Mouse (Mus musculus) CH12.LX (cell line): ENCODE measurements around the gene Cdh4. TPM values are rescaled to one million over a fixed set of nuclear protein-coding genes. Genes with fewer than 3 reads are reported as not detected.

Experiments used
- DNase-seq: peaks from one replicate; pipeline ENCODE4 v3.0.0-alpha.2; 2013; ENCODE audit errors: extremely low read depth
- H3K27ac ChIP-seq: 2 replicates; pipeline ENCODE4 v1.5.1; 2012; ENCODE audit warnings: low read depth, mild to moderate bottlenecking, control low read depth, moderate library complexity; ENCODE audit not compliant: insufficient read depth
- H3K27me3 ChIP-seq: replicated peaks from 2 replicates; pipeline ENCODE3; 2012; ENCODE audit warnings: inconsistent platforms
- H3K36me3 ChIP-seq, 2 experiments: replicated peaks in 1 of 2; 2 replicates each; pipeline versions ENCODE3 to v1.6.1; 2012; ENCODE audit warnings: inconsistent platforms in 1 of 2, low read length in 1 of 2, mild to moderate bottlenecking in 1 of 2, mixed read lengths in 1 of 2, moderate library complexity in 1 of 2; ENCODE audit not compliant: control insufficient read depth in 1 of 2, insufficient read depth in 1 of 2
- H3K4me1 ChIP-seq, 2 experiments: 2 replicates each; pipeline ENCODE4 v1.6.1; 2012; ENCODE audit warnings: inconsistent platforms in 1 of 2, moderate library complexity in 1 of 2; ENCODE audit not compliant: insufficient read depth in 2 of 2, control insufficient read depth in 1 of 2
- H3K4me2 ChIP-seq: 2 replicates; pipeline ENCODE4 v1.6.1; 2012; ENCODE audit warnings: low read depth, mild to moderate bottlenecking, control low read depth; ENCODE audit not compliant: poor library complexity, insufficient read depth, severe bottlenecking
- H3K4me3 ChIP-seq, 3 experiments: fragments of 150-350 bp in 1 of 3; sonication (generic) in 1 of 3; replicated peaks in 1 of 3; 2 replicates each; pipeline versions ENCODE3 to v1.5.1; 2011 to 2012; ENCODE audit warnings: low read depth in 2 of 3, low read length in 2 of 3, mild to moderate bottlenecking in 2 of 3, moderate library complexity in 2 of 3, control low read depth in 1 of 3, improper control_type of control experiment in 1 of 3, inconsistent platforms in 1 of 3, mixed read lengths in 1 of 3; ENCODE audit not compliant: poor library complexity in 1 of 3
- H3K79me2 ChIP-seq: replicated peaks from 2 replicates; pipeline ENCODE4 v1.6.1; 2012; ENCODE audit warnings: mild to moderate bottlenecking, moderate library complexity; ENCODE audit not compliant: control insufficient read depth, poor library complexity, insufficient read depth, severe bottlenecking; ENCODE audit errors: extremely low read depth
- H3K9ac ChIP-seq: 2 replicates; pipeline ENCODE4 v1.6.1; 2012; ENCODE audit warnings: low read depth, mild to moderate bottlenecking, control low read depth, moderate library complexity; ENCODE audit not compliant: insufficient read depth
- H3K9me3 ChIP-seq: replicated peaks from 2 replicates; pipeline ENCODE3; 2012; ENCODE audit warnings: low read length, inconsistent platforms, mixed read lengths
- CHD1 ChIP-seq: IDR thresholded peaks from 2 replicates; pipeline ENCODE4 v1.6.1; 2012; ENCODE audit warnings: low read depth, low read length, improper control_type of control experiment, inconsistent platforms
- CTCF ChIP-seq, 2 experiments: IDR thresholded peaks in 1 of 2; conservative IDR thresholded peaks in 1 of 2; 2 replicates each; pipeline ENCODE4 v1.5.1; 2011 to 2012; ENCODE audit warnings: low read depth in 2 of 2, low read length in 2 of 2, improper control_type of control experiment in 1 of 2, inconsistent platforms in 1 of 2, mild to moderate bottlenecking in 1 of 2, moderate library complexity in 1 of 2
- ELF1 ChIP-seq: IDR thresholded peaks from 2 replicates; pipeline ENCODE4 v1.6.1; 2014; ENCODE audit warnings: low read depth, mild to moderate bottlenecking, inconsistent platforms, low read length, improper control_type of control experiment
- EP300 ChIP-seq: IDR thresholded peaks from 2 replicates; pipeline ENCODE4 v1.6.1; 2011; ENCODE audit warnings: low read length, improper control_type of control experiment
- ETS1 ChIP-seq: conservative IDR thresholded peaks from 2 replicates; pipeline ENCODE4 v1.6.1; 2012; ENCODE audit warnings: low read depth, mild to moderate bottlenecking, inconsistent platforms, low read length, improper control_type of control experiment, moderate library complexity
- GABPA ChIP-seq: IDR thresholded peaks from 2 replicates; pipeline ENCODE4 v1.6.1; 2012; ENCODE audit warnings: low read depth, low read length, improper control_type of control experiment, inconsistent platforms; ENCODE audit not compliant: insufficient replicate concordance
- HCFC1 ChIP-seq: IDR thresholded peaks from 2 replicates; pipeline ENCODE4 v1.6.1; 2012; ENCODE audit warnings: low read depth, mild to moderate bottlenecking, inconsistent platforms, low read length, improper control_type of control experiment
- IRF4 ChIP-seq: IDR thresholded peaks from 2 replicates; pipeline ENCODE4 v1.6.1; 2014; ENCODE audit warnings: low read depth, mild to moderate bottlenecking, inconsistent platforms, low read length, improper control_type of control experiment
- MAFK ChIP-seq: IDR thresholded peaks from 2 replicates; pipeline ENCODE4 v1.6.1; 2011; ENCODE audit warnings: low read length, improper control_type of control experiment; ENCODE audit not compliant: insufficient replicate concordance
- MAX ChIP-seq: IDR thresholded peaks from 2 replicates; pipeline ENCODE4 v1.6.1; 2011; ENCODE audit warnings: low read length, improper control_type of control experiment
- MAZ ChIP-seq: IDR thresholded peaks from 2 replicates; pipeline ENCODE4 v1.6.1; 2012; ENCODE audit warnings: low read depth, mild to moderate bottlenecking, inconsistent platforms, low read length, improper control_type of control experiment, moderate library complexity
- MXI1 ChIP-seq: IDR thresholded peaks from 2 replicates; pipeline ENCODE4 v1.6.1; 2011; ENCODE audit warnings: mild to moderate bottlenecking, low read depth, low read length, improper control_type of control experiment
- PAX5 ChIP-seq: IDR thresholded peaks from 2 replicates; pipeline ENCODE4 v1.6.1; 2012; ENCODE audit warnings: low read length, inconsistent platforms, mixed read lengths
- POLR2A ChIP-seq: IDR thresholded peaks from 2 replicates; pipeline ENCODE4 v1.6.1; 2011; ENCODE audit warnings: low read depth, mild to moderate bottlenecking, improper control_type of control experiment, low read length
- RAD21 ChIP-seq: IDR thresholded peaks from 2 replicates; pipeline ENCODE4 v1.6.1; 2011; ENCODE audit warnings: low read depth, mild to moderate bottlenecking, low read length, improper control_type of control experiment, moderate library complexity
- RCOR1 ChIP-seq: conservative IDR thresholded peaks from 2 replicates; pipeline ENCODE4 v1.6.1; 2012; ENCODE audit warnings: low read depth, mild to moderate bottlenecking, inconsistent platforms, low read length, improper control_type of control experiment
- TBP ChIP-seq: conservative IDR thresholded peaks from 2 replicates; pipeline ENCODE4 v1.6.1; 2011; ENCODE audit warnings: low read depth, low read length, improper control_type of control experiment
- TCF12 ChIP-seq: IDR thresholded peaks from 2 replicates; pipeline ENCODE4 v1.6.1; 2014; ENCODE audit warnings: low read depth, mild to moderate bottlenecking, inconsistent platforms, low read length, improper control_type of control experiment
- ZC3H11A ChIP-seq: IDR thresholded peaks from 2 replicates; pipeline ENCODE4 v1.6.1; 2012; ENCODE audit warnings: low read depth, mild to moderate bottlenecking, inconsistent platforms, low read length, improper control_type of control experiment
- ZMIZ1 ChIP-seq: IDR thresholded peaks from 2 replicates; pipeline ENCODE4 v1.6.1; 2012; ENCODE audit warnings: low read depth, mild to moderate bottlenecking, inconsistent platforms, low read length, improper control_type of control experiment
- dilution Hi-C: fragments of 300-500 bp; cut with MboI; formaldehyde crosslinking; loops from 2 replicates; pipeline ENCODE4 v1.14.3; 2020; ENCODE audit warnings: low sequenced_read_pairs; ENCODE audit not compliant: extremely low pct_unique_long_range_greater_than_20kb, extremely low pct_ligation_motif_present
- in situ Hi-C: fragments of 300-500 bp; cut with MboI; formaldehyde crosslinking; loops from 3 replicates; pipeline ENCODE4 v1.14.3; 2019; ENCODE audit warnings: low sequenced_read_pairs, low pct_ligation_motif_present, low pct_unique_long_range_greater_than_20kb, mixed read lengths
- polyA plus RNA-seq: library from polyadenylated mRNA; unstranded; fragments of >175 nt; gene quantifications from 2 replicates; pipeline ENCODE4 v1.2.1, GENCODE M21; 2012; ENCODE audit warnings: low read depth; ENCODE audit not compliant: insufficient read length
- total RNA-seq, 2 experiments: library from RNA; depleted of rRNA; stranded (reverse); fragments of 300-350 nt in 1 of 2; fragments of >200 nt in 1 of 2; gene quantifications; 2 replicates each; pipeline ENCODE4 v1.2.3; 2012 to 2014

Cdh4 gene
- total and polyA plus RNA-seq, 3 experiments, result not detected

- H3K27ac ChIP-seq, result no peak overlapping the region
- no peak overlapping the region for H3K9ac ChIP-seq
- TF ChIP-seq EP300 (no peak), ELF1 (no peak), ETS1 (no peak), GABPA (no peak), POLR2A (no peak), RCOR1 (no peak), ZC3H11A (no peak), MAFK (no peak), IRF4 (no peak)
- TF ChIP-seq, all 38 proteins: peak for 0
- in situ Hi-C loops (no loop called here), dilution Hi-C loops (no loop called here)
- no peaks in the 10 kb centered on the region for H3K36me3 ChIP-seq
- H3K27me3 ChIP-seq, result peaks cover 90% of the 10 kb centered on the region
- no peak for DNase-seq
- H3K79me2 ChIP-seq, result no peaks in the 10 kb centered on the region
- H3K4me1 ChIP-seq, result no peaks in the 10 kb centered on the region
- H3K9me3 ChIP-seq, result no peaks in the 10 kb centered on the region
- H3K4me2 ChIP-seq, result no peak overlapping the region
- no peak overlapping the region for H3K4me3 ChIP-seq
Measured at GRCm38 (mm10) chr2:179849732-179850131, 407.5 kb downstream of the Cdh4 start.

DNA sequence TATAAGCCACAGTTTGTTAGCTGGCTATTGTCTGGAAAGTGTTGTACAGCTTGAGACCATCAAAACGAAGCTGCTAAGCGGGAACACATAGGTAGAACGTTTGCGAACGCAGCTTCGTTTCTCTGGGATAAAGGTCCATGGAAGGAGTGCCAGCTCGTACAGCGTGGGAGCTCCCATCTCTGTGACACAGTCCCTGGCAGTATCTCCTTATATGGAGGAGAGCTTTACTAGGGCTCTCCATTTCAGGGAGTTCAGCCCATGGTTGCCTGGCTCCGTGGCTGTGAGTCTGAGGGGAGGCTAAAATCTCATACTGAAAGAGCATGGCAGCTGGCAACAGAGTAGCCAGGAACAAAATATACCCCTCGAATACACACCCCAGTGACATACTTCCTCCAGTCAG, 409.9 kb downstream of the Cdh4 start:
- H3K79me2 ChIP-seq, result no peaks in the 10 kb centered on the region
- peaks cover 93% of the 10 kb centered on the region for H3K27me3 ChIP-seq
- no peaks in the 10 kb centered on the region for H3K4me1 ChIP-seq
- in situ Hi-C loops (no loop called here), dilution Hi-C loops (no loop called here)
- H3K9me3 ChIP-seq, result no peaks in the 10 kb centered on the region
- no peaks in the 10 kb centered on the region for H3K36me3 ChIP-seq
- H3K4me2 ChIP-seq, result no peak overlapping the region
- H3K27ac ChIP-seq, result no peak overlapping the region
- H3K9ac ChIP-seq, result no peak overlapping the region
- TF ChIP-seq IRF4, result no peak
- TF ChIP-seq MAFK, result no peak
- DNase-seq, result no peak
- H3K4me3 ChIP-seq, result no peak overlapping the region

DNA sequence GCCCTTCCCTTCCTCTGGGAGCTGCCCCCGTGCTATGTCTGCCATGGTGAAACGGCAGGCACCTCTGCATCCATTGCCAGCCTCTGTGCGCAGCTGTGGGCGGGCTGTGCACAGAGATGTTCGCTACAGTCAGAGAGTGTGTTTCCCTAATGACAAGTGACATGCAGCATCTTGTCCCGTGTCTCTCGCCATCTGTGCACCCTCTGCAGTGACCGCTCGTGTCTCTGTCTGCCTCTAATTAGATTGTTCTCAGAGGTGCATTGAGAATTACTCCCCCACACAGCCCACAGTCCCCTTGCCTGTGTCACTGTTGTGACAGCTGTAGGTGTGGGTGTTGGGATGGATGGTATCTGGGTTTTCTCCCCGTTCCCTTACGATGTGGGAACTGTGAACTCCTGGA, 410.6 kb downstream of the Cdh4 start:
- in situ Hi-C loops (no loop called here), dilution Hi-C loops (no loop called here)
- Histone ChIP-seq H3K27ac (no peak overlapping the region), H3K9ac (no peak overlapping the region), H3K4me3 (no peak overlapping the region), H3K9me3 (no peaks in the 10 kb centered on the region), H3K36me3 (no peaks in the 10 kb centered on the region), H3K79me2 (no peaks in the 10 kb centered on the region), H3K4me2 (no peak overlapping the region), H3K27me3 (peaks cover 92% of the 10 kb centered on the region), H3K4me1 (no peaks in the 10 kb centered on the region)
- TF ChIP-seq RAD21, result no peak
- no peak for TF ChIP-seq TCF12
- TF ChIP-seq HCFC1, result no peak
- no peak for TF ChIP-seq MAFK
- no peak for TF ChIP-seq MXI1
- TF ChIP-seq CHD1, result no peak
- no peak for TF ChIP-seq TBP
- no peak for TF ChIP-seq ELF1
- TF ChIP-seq PAX5, result no peak
- TF ChIP-seq MAZ, result no peak
- no peak for TF ChIP-seq ETS1
- no peak for TF ChIP-seq IRF4
- TF ChIP-seq MAX, result no peak
- no peak for TF ChIP-seq CTCF (conservative IDR thresholded peaks at IDR 0.05 in 1 of 2, IDR thresholded peaks at IDR 0.05 in 1 of 2; ENCODE audit: low read depth in 2 of 2, low read length in 2 of 2)
- TF ChIP-seq ZMIZ1, result no peak
- no peak for DNase-seq
